Mouse (Mus musculus) cerebellum, adult 9-11 months (tissue): ENCODE results near the gene Tsnax.

Experiments
- DNase-seq: peaks from one replicate; pipeline ENCODE4 v3.0.0; 2022

The Tsnax gene

GRCm38 (mm10) chr8:125043935-125044334 is 31.1 kb downstream of the Tsnax start:
- no peak for DNase-seq

DNA sequence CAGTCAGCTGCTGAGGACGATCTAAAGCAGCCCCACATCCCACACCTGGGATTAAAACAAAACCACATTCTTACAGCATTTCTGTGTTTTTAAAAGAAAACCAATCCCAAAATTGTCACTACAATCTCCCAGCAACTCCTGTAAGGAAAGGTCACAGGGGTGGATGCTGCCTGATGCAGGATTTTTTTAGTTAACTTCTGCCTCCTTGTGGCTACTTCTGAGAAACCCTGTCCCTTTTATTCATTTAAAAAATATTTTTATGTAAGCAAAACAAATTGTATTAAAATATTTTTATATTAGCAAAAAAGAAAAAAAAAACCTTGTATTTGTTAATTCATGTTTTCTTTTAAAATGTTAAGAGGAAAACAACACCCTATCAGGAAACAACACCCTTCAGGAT is 33.0 kb downstream of the Tsnax start:
- no peak for DNase-seq

DNA sequence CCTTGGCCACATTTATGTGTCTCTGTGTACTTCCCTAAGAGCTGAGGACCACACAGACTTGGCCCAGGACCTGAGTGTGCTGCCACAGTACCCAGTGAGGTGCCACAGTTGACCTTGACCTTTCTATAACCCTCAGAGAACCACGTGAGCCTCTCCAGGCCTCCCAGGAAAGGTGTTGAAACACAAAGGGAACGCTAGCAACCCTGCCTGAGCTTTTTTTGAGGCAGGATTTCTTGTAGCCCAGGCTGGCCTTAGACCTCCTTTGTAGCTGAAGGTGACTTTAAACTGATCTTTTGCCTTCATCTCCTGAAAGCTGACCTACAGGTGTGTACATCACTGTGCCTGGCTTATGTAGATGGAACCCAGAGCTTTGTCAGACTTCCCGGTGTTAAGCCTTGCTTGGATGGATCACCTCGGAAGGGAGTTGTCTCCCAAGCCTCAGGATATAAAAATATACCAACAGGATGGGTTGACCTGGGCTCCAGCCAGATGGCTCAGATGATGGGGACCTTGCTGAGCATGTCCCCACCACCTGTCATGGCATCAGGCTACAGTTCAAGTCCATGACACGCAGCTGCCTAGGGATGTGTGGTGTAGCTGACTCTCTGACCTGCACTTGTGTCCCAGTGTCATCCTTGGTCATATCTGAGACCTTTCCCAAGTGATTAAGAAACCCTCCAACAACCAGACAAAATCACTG is 36.4 kb downstream of the Tsnax start:
- DNase-seq, result no peak

- DNase-seq, result no peak
Observed at GRCm38 (mm10) chr8:125049826-125050225, 37.0 kb downstream of the Tsnax start.

- DNase-seq, result peak; percentile 43
Observed at GRCm38 (mm10) chr8:125052026-125052425, 39.2 kb downstream of the Tsnax start.

DNA sequence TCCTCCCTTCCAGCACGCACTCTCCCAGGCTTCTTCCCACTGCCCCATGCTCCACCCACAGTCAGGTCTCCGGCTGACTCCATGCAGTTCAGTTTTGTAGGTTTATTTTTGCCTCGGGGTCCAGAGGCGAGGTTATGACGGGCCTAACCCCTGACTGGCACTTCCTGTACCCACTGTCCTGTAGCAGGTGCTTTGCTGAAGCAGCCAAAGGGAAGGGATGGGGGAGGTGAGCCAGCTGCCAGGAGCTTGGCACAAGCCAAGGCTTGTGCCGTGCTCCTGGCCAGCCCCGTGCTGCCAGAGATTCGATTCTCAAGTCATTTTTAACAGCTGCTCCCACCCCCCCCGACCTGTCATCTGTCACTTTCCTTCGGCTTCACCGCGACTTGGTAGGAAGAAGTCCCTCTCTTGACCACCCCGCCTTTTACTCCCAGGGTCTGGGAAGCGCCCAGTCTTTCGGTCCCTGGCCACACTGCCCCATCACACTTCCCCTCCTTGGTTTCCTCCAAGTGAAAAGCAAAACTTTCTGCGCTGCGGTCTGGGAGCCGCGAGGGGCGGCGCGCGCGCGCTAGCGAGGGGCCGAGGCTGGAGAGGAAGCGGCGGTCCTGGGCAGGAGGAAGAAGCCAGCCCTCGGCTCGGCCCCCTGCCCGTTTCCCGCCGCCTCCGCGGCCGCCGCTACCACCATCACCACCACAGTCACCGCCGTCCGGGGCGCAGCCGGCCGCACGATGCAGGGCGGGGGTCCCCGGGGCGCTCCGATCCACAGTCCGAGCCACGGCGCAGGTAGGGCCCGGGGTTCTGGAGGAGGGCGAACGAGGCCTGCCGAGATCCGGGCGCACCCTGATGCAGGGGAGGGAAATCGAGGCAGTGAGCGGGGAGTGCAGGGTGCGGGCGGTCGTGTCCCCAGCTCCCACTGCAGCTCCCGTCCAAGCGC is 41.0 kb downstream of the Tsnax start, which contains the start of gene Disc1:
Gene Disc1, plus strand, starts transcription at position 691 of the 931 bp plus-strand sequence.
- no peak for DNase-seq

DNA sequence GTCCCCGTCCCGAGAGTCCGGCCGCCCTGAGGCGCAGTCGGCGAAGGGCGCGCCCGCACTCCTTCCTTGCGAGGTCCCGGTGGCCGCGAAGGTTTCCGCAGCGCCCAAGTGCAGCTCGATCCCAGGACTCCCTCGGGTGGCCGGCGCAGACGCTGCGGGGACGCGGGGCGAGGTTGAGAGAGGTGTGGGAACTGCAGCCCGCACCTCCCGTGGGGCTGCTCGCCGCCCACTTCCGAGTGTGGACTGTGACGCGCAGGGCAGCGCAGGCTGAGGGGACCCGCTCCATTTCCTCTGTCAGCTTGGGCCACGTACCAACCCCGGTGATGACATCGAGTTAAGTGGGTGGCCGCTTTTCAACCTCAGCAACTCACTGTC is 41.6 kb downstream of the Tsnax start:
- DNase-seq, result no peak

GRCm38 (mm10) chr8:125060904-125061303 is 48.1 kb downstream of the Tsnax start:
- DNase-seq, result no peak

GRCm38 (mm10) chr8:125065596-125065995 is 52.8 kb downstream of the Tsnax start:
- DNase-seq, result no peak

- peak; percentile 65 for DNase-seq
Observed at GRCm38 (mm10) chr8:125066913-125067595, 54.3 kb downstream of the Tsnax start.

DNA sequence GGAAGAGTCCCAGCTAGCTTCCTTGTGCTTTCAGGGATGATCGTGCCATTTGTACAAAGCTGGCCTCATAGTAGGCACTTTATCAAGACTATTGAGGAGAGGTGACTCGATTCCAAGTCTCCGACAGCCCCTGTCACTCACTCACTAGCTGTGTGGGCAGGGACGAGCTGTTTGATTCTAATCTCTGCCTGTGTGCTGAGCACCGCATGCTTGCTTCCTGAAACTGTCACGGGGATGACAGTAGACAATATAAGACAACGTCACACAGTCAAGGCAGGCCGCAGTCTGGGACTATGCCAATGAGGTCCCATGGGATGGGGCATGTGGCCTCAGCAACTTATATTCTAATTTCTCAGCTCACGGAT is 54.8 kb downstream of the Tsnax start:
- DNase-seq, result no peak

- DNase-seq, result no peak
Observed at GRCm38 (mm10) chr8:125068146-125068905, 55.5 kb downstream of the Tsnax start.

- DNase-seq, result no peak
Observed at GRCm38 (mm10) chr8:125069304-125069703, 56.5 kb downstream of the Tsnax start.

- no peak for DNase-seq
Observed at GRCm38 (mm10) chr8:125069733-125070132, 56.9 kb downstream of the Tsnax start.

DNA sequence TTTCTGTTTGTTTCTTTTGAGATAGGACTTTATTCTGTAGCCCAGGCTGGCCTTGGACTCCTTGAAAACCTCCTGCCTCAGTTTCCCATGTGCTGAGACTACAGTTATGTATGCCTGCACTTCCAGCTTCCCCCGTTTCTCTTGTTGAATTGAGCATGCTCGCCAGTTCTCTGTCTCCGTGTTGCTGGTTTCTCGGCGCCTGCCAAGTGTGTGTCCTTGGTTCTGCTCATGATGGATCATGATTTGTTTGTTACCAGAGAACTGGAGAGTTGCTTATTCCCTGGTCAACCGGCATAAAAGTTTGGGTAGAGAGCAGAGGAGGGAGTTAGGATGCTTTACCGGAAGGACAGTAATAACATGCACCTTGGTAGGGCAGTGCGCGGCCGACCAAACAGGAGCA is 61.3 kb downstream of the Tsnax start:
- no peak for DNase-seq

- DNase-seq, result no peak
Observed at GRCm38 (mm10) chr8:125074581-125074980, 61.8 kb downstream of the Tsnax start.

- no peak for DNase-seq
Observed at GRCm38 (mm10) chr8:125075389-125075788, 62.6 kb downstream of the Tsnax start.

- no peak for DNase-seq
Observed at GRCm38 (mm10) chr8:125077326-125077725, 64.5 kb downstream of the Tsnax start.

DNA sequence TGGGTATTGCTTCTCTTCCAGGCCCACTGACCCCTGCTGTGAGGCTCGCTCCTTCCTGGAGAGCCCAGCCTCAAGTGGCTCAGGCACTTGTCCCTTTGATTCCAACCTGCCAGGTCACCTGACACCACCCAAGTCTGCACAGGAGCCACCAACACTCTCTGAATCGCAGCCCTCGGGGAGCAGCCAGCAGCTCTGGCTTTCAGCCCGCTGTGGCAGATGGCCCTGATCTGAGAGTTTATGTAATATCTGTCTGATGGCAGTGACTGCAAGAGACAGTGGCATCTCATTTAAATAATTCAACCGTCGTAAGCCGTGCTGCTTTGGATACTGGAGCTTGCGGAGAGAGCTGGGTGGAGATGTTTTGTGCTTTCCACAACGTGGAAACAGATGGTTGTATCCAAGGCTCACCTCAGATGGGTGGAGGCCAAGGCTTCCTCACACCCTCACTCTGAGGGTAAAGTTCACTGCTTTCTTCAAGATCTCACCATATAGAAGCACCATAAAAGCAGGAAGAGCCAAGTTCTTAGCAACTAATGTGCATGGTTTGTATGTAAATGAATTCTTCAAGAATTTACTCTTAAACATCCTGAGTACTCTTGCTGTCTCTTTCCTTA is 66.1 kb downstream of the Tsnax start:
- peak; percentile 97 for DNase-seq

DNA sequence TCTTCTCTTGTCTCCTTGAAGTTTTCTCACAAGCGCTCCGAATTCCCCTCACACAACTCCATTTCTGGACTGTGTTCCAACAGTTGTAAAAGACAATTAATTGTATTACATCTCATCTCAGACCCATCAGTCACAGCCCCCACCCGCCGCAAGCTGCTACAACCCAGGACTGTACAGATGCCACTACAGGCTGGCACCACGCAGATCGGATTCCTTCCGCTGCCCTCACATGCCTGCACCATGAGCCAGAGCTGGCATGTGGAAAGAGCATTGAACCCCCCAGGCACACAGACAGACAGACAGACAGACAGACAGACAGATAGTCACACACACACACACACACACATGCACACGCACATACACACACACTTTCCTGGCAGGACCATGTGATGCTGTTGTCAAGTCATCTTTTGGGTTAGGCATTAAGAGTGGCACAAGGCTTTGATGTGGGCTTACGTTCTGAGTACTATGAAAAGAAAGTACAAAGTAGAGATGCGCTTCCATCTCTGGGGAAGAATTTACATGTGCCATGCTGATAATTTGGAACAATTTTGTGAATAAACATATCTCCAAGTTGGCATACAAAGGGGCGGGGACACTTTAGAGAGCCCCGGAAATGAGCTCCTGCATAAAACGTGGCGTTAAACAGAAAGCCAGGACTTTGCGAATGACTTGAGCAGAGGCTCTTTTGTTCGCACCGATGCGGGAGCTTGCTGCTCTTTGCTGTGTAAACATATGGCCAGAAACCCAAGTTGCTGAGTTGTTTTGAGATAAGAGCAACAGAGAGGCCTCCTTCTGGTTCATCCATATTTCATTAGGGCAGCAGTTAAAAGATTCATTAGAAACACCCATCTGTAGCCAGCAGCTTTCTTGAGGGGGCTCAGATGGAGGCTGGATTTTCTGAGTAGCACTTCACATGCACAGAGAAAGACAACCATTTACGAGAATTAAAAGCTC is 67.9 kb downstream of the Tsnax start:
- DNase-seq, result no peak

DNA sequence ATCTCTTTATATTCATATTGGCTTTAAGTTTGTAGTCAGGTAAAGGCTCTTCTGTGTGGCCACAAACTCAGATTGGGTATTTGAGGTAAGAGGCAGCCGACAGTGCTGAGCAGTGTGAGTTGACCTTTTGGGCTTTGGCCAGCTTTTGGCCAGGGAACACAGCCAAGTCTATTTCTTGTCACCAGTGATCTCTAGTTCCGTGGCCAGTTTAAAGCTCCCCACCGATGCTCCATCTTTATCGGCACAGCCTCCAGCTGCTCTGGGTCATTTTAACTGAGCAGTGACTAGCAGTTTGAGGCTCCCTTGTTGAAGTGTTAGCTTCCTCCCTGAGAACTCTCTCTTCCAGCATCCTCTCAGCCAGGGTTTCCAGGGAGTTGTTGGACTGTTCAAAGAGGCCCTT is 70.9 kb downstream of the Tsnax start:
- DNase-seq, result peak; percentile 77
